Mouse (Mus musculus) layer of hippocampus, postnatal 14 days (tissue): ENCODE data around the gene Angptl3. TPM values are rescaled to one million over a fixed set of nuclear protein-coding genes. Genes with fewer than 3 reads are reported as not detected.

ENCODE experiments used
- DNase-seq, 2 experiments: peaks; one replicate each; pipeline ENCODE4 v3.0.0; 2021 to 2022; ENCODE audit warnings: low spot score in 2 of 2, mixed read lengths in 1 of 2
- long read RNA-seq, 2 experiments: library from polyadenylated mRNA; stranded (forward); transcript quantifications; one replicate each; pipeline ENCODE4 v2.0.0; 2021
- total RNA-seq, 2 experiments: library from RNA; stranded (reverse); gene quantifications; 2 replicates each; pipeline ENCODE4 v1.2.3; 2021

The Angptl3 gene
- under 1 TPM; 0.18 to 0.62 TPM for total RNA-seq
- long read RNA-seq, experiment 1, result 0 reads
- long read RNA-seq, experiment 2, partial matches to known transcripts, result 0 of 1 reads
- long read RNA-seq, experiment 2, other reads (novel, unspliced or antisense), result 0 of 1 reads

DNA sequence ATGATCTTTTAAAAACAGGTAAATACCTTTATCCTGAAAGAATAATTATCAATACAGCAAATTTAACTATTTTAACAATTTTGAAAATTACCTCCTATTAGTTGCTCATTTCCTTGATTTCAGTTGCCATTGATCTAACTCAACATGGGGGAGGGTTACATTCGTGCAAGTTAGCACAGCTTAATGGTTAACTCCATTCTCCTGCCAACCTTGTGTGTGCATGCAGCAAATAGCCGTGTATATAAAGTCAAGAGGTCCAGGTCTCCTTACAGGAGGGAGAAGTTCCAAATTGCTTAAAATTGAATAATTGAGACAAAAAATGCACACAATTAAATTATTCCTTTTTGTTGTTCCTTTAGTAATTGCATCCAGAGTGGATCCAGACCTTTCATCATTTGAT lies at the start of gene Angptl3:
Gene Angptl3, plus strand, starts transcription at position 269 of the 400 bp plus-strand sequence.
- no peak for DNase-seq

DNA sequence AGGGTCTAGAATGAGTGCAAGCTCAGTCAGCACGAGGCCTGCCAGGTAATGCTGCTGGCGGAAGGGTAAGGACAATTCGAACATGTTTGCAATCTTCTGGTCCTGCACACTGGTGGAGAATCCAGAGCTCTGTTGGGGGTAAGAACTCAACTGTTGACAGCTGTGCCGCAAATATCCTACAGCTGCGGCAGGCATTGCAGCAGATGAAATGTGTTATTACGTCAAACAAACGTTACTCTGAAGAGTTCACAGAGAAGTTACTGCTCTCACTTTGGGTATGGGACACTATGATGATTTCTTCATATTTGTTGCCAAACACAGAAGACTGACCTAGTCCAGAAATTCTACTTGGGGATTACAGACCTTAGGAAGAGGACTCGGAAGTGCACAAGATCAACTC lies 46.1 kb upstream of the Angptl3 start:
- DNase-seq, result no peak

DNA sequence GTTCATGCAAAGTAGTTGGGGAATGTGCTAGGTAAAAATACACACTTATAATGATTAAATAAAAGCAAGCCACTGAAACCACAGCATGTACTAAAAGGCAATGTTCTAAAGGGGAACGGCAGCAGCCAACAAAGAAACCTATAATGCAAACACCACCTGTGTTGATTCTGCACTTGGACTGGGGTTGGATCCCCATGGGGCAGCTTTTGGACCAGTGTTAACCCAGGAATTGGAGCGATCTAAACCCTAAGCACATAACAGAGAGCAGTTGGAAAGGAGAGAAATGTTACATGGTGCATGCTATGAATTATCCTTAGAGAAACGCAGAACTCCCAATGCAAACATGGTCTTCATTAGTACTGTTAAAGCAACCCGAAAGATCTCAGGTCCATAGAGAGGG lies 37.3 kb upstream of the Angptl3 start:
- DNase-seq, result no peak

DNA sequence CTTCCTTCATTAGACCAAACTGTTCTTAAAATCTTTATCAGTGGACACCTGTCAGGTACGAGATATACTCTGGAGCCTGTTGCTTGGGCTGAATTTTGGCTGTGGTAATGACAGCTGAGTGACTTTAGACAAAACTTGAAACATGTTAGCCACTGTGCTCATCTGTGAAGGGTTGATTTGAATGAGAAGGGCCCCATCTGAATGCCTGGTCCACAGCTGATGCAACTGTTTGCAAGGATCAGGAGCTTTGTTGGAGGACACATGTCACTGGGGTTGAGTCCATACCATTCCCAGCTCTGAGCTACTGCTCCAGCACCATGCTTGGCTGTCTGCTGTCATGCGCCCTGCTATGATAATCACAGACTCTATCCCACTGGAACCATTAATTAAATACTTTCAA lies 25.2 kb upstream of the Angptl3 start:
- no peak for DNase-seq

DNA sequence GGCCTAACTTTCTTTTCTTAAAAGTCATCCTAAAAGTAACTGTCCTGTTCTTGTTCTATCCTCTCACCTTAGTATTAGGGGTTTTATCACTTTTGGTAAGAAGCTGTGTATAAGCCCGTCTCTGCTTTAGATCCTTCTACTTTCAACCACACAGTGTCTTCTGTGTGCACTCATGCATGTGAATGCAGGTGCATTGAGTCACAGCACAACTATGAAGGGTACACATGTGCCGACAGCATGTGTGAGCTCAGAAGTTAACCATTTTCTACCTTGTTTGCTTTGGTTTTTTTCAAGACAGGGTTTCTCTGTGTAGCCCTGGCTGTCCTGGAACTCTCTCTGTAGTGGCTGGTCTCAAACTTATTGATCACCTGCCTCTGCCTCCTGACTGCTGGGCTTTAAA lies 24.4 kb upstream of the Angptl3 start:
- no peak for DNase-seq

DNA sequence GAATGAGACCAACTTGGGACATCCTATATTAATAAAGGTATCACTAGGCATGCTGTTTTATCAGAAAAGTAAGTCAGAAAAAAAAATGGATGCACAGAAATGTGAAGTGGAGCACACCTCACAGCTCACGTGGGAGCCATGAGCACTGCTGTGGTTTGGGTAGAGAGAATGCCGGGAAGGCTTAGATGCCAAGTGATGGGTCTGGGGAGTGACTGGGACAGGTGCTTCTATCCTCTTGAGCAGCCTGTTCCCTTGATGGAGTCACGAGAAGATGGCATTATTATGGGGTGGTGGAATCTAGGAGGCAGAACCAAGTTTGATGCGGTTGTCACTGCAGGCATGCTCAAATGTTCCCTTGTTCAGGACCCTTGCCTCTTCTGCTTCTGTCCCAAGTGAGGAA lies 19.7 kb upstream of the Angptl3 start:
- no peak for DNase-seq

GRCm38 (mm10) chr4:99022221-99022620 lies 8.5 kb upstream of the Angptl3 start:
- DNase-seq, result peak in 1 of 2 experiments; percentile 5

DNA sequence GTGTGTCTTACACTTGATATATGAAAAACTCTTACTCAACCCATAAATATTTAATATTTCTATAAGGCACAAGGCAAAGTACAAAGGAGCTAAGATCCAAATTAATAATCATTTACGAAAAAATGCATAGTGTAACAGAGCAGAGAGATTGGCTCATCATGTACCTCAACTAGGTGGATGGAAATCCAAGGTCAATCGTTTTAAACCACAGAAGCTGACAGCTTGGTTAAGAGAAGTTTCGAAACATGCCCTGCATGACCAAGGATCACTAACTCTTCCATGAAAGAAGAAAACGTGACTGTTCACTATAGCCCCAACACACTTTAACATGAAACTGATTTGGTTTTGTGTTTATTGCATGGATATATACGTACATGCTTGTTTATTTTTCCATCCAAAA lies 2.4 kb upstream of the Angptl3 start:
- no peak for DNase-seq

DNA sequence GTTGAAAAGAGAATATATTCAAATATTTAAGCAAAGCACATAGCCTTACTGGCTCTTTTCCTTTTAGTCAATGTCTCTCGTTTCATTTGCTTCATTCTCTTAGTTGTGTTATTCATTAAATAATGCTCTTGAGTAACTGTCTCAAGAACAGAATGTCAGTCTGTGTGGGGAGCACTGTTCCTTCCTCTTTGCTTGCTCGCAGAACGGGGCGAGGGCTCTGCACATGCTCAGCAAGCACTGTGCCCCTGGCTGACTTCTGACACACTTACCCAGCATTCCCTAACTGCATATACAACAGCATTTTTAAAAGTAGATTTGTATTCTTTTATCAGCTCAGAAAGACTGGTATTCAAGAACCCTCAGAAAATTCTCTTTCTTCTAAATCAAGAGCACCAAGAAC lies 2.2 kb downstream of the Angptl3 start:
- peak in 1 of 2 experiments; percentile 6 for DNase-seq

- no peak for DNase-seq
Observed at GRCm38 (mm10) chr4:99044854-99045253, 14.1 kb downstream of the Angptl3 start.

- DNase-seq, result no peak
Observed at GRCm38 (mm10) chr4:99046471-99046870, 15.7 kb downstream of the Angptl3 start.

- DNase-seq, result no peak
Observed at GRCm38 (mm10) chr4:99048581-99048980, 17.8 kb downstream of the Angptl3 start.

DNA sequence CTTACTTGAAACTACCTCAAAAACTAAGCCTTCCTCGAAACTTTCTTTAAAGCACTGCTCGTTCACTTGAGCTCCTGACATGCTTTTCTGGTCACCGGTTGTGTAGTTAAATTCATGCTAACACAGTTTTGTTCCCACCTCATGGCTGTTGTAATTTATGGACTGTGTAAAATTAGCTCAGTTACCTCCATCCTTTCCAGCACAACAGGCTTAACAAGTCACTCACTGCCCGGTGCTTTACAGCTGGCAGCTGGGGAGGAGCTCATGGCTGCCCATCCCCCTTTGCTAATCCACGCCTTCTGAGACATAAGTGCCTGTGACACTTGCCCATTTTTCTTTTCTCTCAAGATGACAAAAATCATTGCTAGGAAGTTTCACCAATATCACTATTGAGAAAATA lies 33.8 kb downstream of the Angptl3 start:
- DNase-seq, result no peak

DNA sequence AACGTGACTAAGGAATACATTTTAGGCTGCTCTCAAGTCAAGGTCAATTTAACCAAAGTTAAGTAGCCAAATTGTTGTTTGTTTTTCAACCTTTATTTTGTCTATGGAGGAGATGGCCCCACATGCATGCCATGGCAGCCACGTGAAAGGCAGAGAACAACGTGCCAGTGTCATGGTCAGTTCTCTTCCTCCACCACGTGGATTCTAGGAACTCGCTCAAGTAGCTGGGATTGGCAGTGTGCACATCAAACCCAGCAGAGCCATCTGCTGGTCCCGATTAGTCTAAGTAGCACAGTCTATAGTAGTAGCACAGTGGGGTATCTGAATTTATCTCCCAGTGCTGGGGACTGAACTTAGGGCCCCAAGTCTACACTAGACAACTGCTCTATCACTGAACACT lies 38.1 kb downstream of the Angptl3 start:
- DNase-seq, result no peak

- DNase-seq, result no peak
Observed at GRCm38 (mm10) chr4:99078005-99078404, 47.3 kb downstream of the Angptl3 start.

DNA sequence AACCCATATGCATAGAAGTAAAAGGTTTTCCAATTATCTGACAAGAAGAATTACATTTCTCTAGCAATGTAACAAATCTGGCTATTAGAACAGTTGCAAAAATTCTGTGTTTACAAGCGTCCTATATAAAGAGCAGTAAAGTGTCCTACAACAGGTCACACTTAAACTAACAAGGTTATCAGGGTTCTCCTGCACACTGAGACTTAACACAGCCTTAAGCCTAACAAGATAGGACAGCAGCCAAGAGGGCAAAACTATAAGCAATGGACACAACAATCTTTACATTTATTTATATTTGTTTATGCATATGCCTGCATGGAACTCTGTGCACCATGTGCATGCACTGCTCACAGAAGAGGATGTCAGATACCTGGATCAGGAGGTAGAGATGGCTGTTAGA lies 50.4 kb downstream of the Angptl3 start:
- DNase-seq, result no peak

- DNase-seq, result no peak
Observed at GRCm38 (mm10) chr4:99083862-99084261, 53.1 kb downstream of the Angptl3 start.

DNA sequence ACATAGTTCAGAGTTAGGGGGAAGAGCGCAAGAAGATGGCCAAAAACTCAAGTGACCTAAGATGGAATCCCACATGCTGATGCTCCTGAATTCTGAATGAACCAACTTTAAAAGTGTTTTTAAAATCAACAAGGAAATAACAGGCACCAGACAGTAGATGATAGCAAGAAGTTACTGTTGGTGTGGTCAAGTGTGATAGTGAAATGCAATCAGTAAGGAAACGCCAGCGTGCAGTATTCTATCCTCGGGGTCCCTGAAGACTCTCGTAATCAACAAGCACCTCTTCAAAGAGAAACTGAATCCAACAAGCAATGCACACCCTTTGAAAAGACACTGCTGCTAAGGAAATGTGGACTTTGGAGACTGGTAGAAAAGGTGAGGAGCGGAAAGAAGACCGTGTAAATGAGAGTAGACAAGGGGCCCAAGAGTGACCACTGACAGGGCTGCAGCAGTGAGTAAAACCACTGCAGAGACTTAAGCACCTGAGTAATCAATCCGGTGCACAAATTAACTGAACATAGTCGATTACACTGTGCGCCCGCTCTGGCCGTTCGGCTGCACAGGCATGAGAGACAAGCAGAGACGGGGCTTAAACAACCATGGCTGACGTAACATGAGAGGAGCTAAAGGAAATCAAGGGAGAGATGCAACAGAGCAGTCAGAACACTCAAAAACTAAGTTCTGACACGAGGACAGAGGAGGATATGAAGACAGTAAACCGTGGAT lies 57.2 kb downstream of the Angptl3 start:
- no peak for DNase-seq

- DNase-seq, result no peak
Observed at GRCm38 (mm10) chr4:99091151-99091701, 60.5 kb downstream of the Angptl3 start.

DNA sequence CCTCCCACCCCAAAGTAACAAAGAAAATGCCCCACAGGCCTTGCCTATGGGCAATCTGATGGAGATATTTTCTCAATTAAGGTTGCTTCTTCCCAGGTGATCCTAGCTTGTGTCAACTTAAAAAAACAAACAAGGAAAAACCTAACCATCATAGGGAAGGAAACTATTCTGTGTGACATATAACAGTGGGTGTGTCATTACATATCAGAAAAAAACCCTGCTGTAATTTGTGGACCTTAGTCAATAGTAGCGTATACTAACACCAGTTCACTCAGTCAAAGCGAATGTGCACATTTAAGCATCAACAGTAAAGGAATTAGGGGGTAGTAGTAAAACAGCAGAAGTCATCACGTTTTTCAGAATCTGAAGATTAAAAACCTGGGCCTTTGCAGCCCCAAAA lies 61.0 kb downstream of the Angptl3 start:
- no peak for DNase-seq
